Mouse (Mus musculus) forebrain, embryonic 15.5 days (tissue): Measurements from ENCODE around the gene Nupr1. TPM values are rescaled to one million over a fixed set of nuclear protein-coding genes. Genes with fewer than 3 reads are reported as not detected.

ENCODE experiments used
- ATAC-seq: fragments of 200-750 bp; cut with Nextera tagmentation; replicated peaks from 2 replicates; pipeline ENCODE4 v1.8.0; 2017; ENCODE audit warnings: mild to moderate bottlenecking, moderate TSS enrichment, moderate library complexity
- H3K27ac ChIP-seq: fragments of 300-500 bp; sonication (generic); replicated peaks from 2 replicates; pipeline ENCODE4 v1.5.1; 2015; ENCODE audit warnings: mild to moderate bottlenecking, inconsistent platforms
- H3K27me3 ChIP-seq: fragments of 300-500 bp; sonication (generic); 2 replicates; pipeline ENCODE4 v1.6.1; 2015; ENCODE audit warnings: inconsistent platforms
- H3K36me3 ChIP-seq: fragments of 300-500 bp; sonication (generic); 2 replicates; pipeline ENCODE4 v1.6.1; 2015; ENCODE audit warnings: mild to moderate bottlenecking, inconsistent platforms
- H3K4me1 ChIP-seq: fragments of 300-500 bp; sonication (generic); 2 replicates; pipeline ENCODE4 v1.6.1; 2015; ENCODE audit warnings: inconsistent platforms
- H3K4me2 ChIP-seq: fragments of 300-500 bp; sonication (generic); replicated peaks from 2 replicates; pipeline ENCODE4 v1.6.1; 2015; ENCODE audit warnings: mild to moderate bottlenecking, inconsistent platforms
- H3K4me3 ChIP-seq: fragments of 300-500 bp; sonication (generic); 2 replicates; pipeline ENCODE4 v1.5.1; 2015; ENCODE audit warnings: mild to moderate bottlenecking, inconsistent platforms
- H3K9ac ChIP-seq: fragments of 300-500 bp; sonication (generic); replicated peaks from 2 replicates; pipeline ENCODE4 v1.6.1; 2015; ENCODE audit warnings: mild to moderate bottlenecking, inconsistent platforms
- H3K9me3 ChIP-seq: fragments of 300-500 bp; sonication (generic); 2 replicates; pipeline ENCODE4 v1.6.1; 2016; ENCODE audit warnings: inconsistent platforms
- WGBS: fragments of 180-500 bp; shearing (Covaris S2); methylation state at CpG from one replicate; pipeline ENCODE4 v1.1.7; 2015; ENCODE audit warnings: mixed read lengths; 5-methylcytosine and 5-hydroxymethylcytosine counted together
- polyA plus RNA-seq: library from polyadenylated mRNA; unstranded; fragments of >200 nt; fragmentation: Nextera tagmentation; extraction: Ambion mirVana; gene quantifications from 2 replicates; pipeline ENCODE4 v1.2.1, GENCODE M21; 2015

The Nupr1 gene
- polyA plus RNA-seq, 1 experiment from 2014 or later: 5.9 TPM

GRCm38 (mm10) chr7:126616707-126617106 is 14.0 kb downstream of the Nupr1 start:
- H3K4me3 ChIP-seq: no peak overlapping the region
- no peak overlapping the region for H3K9ac ChIP-seq
- WGBS: 69% methylated on average over 3 of the region's 3 CpGs
- no peak overlapping the region for H3K4me2 ChIP-seq
- no peaks in the 10 kb centered on the region for H3K27me3 ChIP-seq
- H3K9me3 ChIP-seq: no peaks in the 10 kb centered on the region
- no peaks in the 10 kb centered on the region for H3K4me1 ChIP-seq
- H3K27ac ChIP-seq: no peak overlapping the region
- H3K36me3 ChIP-seq: no peaks in the 10 kb centered on the region
- ATAC-seq: no peak

- no peaks in the 10 kb centered on the region for H3K4me1 ChIP-seq
- H3K4me2 ChIP-seq: no peak overlapping the region
- ATAC-seq: no peak
- no peak overlapping the region for H3K9ac ChIP-seq
- H3K36me3 ChIP-seq: no peaks in the 10 kb centered on the region
- no peaks in the 10 kb centered on the region for H3K27me3 ChIP-seq
- 78% methylated on average over 3 of the region's 3 CpGs for WGBS
- no peaks in the 10 kb centered on the region for H3K9me3 ChIP-seq
- H3K4me3 ChIP-seq: no peak overlapping the region
- H3K27ac ChIP-seq: no peak overlapping the region
These were observed 17.9 kb downstream of the Nupr1 start for GRCm38 (mm10) chr7:126612736-126613135.

- Histone ChIP-seq H3K9ac (no peak overlapping the region), H3K4me3 (no peak overlapping the region), H3K27ac (no peak overlapping the region), H3K4me2 (no peak overlapping the region), H3K4me1 (no peaks in the 10 kb centered on the region), H3K27me3 (no peaks in the 10 kb centered on the region), H3K36me3 (no peaks in the 10 kb centered on the region), H3K9me3 (no peaks in the 10 kb centered on the region)
- WGBS: 87% methylated on average over 5 of the region's 5 CpGs
- no peak for ATAC-seq
These were observed 22.9 kb downstream of the Nupr1 start for GRCm38 (mm10) chr7:126607796-126608195.

- H3K4me2 ChIP-seq: no peak overlapping the region
- no peaks in the 10 kb centered on the region for H3K36me3 ChIP-seq
- no peak overlapping the region for H3K4me3 ChIP-seq
- no peak overlapping the region for H3K9ac ChIP-seq
- no peaks in the 10 kb centered on the region for H3K27me3 ChIP-seq
- ATAC-seq: no peak
- no peaks in the 10 kb centered on the region for H3K4me1 ChIP-seq
- H3K27ac ChIP-seq: no peak overlapping the region
- no peaks in the 10 kb centered on the region for H3K9me3 ChIP-seq
- 82% methylated on average over 3 of the region's 3 CpGs for WGBS
These were observed 23.6 kb downstream of the Nupr1 start for GRCm38 (mm10) chr7:126607064-126607463.

GRCm38 (mm10) chr7:126606611-126607010 is 24.1 kb downstream of the Nupr1 start:
- no peak overlapping the region for H3K4me2 ChIP-seq
- no peak overlapping the region for H3K27ac ChIP-seq
- 80% methylated on average over 5 of the region's 5 CpGs for WGBS
- no peaks in the 10 kb centered on the region for H3K27me3 ChIP-seq
- H3K4me3 ChIP-seq: no peak overlapping the region
- no peak overlapping the region for H3K9ac ChIP-seq
- no peaks in the 10 kb centered on the region for H3K36me3 ChIP-seq
- no peak for ATAC-seq
- no peaks in the 10 kb centered on the region for H3K4me1 ChIP-seq
- no peaks in the 10 kb centered on the region for H3K9me3 ChIP-seq

- ATAC-seq: no peak
These were observed 28.0 kb downstream of the Nupr1 start for GRCm38 (mm10) chr7:126602650-126603049.

GRCm38 (mm10) chr7:126601896-126602295 is 28.8 kb downstream of the Nupr1 start:
- Histone ChIP-seq H3K36me3 (no peaks in the 10 kb centered on the region), H3K4me3 (no peak overlapping the region), H3K27ac (no peak overlapping the region), H3K4me1 (no peaks in the 10 kb centered on the region), H3K9ac (no peak overlapping the region), H3K9me3 (no peaks in the 10 kb centered on the region), H3K4me2 (no peak overlapping the region), H3K27me3 (no peaks in the 10 kb centered on the region)
- no peak for ATAC-seq
- WGBS: 55% methylated on average over 4 of the region's 5 CpGs

More at GRCm38 (mm10) chr7:126602650-126603049, 28.0 kb downstream of the Nupr1 start:
- H3K4me1 ChIP-seq: no peaks in the 10 kb centered on the region
- H3K27ac ChIP-seq: no peak overlapping the region
- no peaks in the 10 kb centered on the region for H3K36me3 ChIP-seq
- no peak overlapping the region for H3K4me2 ChIP-seq
- H3K4me3 ChIP-seq: no peak overlapping the region
- 90% methylated on average over 3 of the region's 3 CpGs for WGBS
- H3K9me3 ChIP-seq: no peaks in the 10 kb centered on the region
- H3K27me3 ChIP-seq: no peaks in the 10 kb centered on the region
- H3K9ac ChIP-seq: no peak overlapping the region

- Histone ChIP-seq H3K27ac (no peak overlapping the region), H3K27me3 (no peaks in the 10 kb centered on the region), H3K4me3 (no peak overlapping the region), H3K9me3 (no peaks in the 10 kb centered on the region), H3K4me2 (no peak overlapping the region), H3K9ac (no peak overlapping the region), H3K36me3 (no peaks in the 10 kb centered on the region), H3K4me1 (no peaks in the 10 kb centered on the region)
- no peak for ATAC-seq
- WGBS: 81% methylated on average over 6 of the region's 6 CpGs
These were observed 31.7 kb downstream of the Nupr1 start for GRCm38 (mm10) chr7:126598919-126599318.

- H3K4me2 ChIP-seq: no peak overlapping the region
- no peak for ATAC-seq
These were observed 34.2 kb downstream of the Nupr1 start for GRCm38 (mm10) chr7:126596414-126596813.

GRCm38 (mm10) chr7:126595890-126596289 is 34.8 kb downstream of the Nupr1 start:
- Histone ChIP-seq H3K4me3 (no peak overlapping the region), H3K9me3 (no peaks in the 10 kb centered on the region), H3K9ac (no peak overlapping the region), H3K4me2 (no peak overlapping the region), H3K36me3 (no peaks in the 10 kb centered on the region), H3K27ac (no peak overlapping the region), H3K27me3 (no peaks in the 10 kb centered on the region), H3K4me1 (no peaks in the 10 kb centered on the region)
- 81% methylated on average over 5 of the region's 5 CpGs for WGBS
- no peak for ATAC-seq

More at GRCm38 (mm10) chr7:126596414-126596813, 34.2 kb downstream of the Nupr1 start:
- Histone ChIP-seq H3K4me3 (no peak overlapping the region), H3K9ac (no peak overlapping the region), H3K9me3 (no peaks in the 10 kb centered on the region), H3K4me1 (no peaks in the 10 kb centered on the region), H3K27me3 (no peaks in the 10 kb centered on the region), H3K27ac (no peak overlapping the region), H3K36me3 (no peaks in the 10 kb centered on the region)
- 73% methylated on average over 6 of the region's 6 CpGs for WGBS

- Histone ChIP-seq H3K9ac (no peak within 1 kb of the TSS), H3K27me3 (no peaks in the 10 kb centered on the region), H3K4me3 (no peak within 1 kb of the TSS), H3K9me3 (no peaks in the 10 kb centered on the region), H3K4me1 (no peaks in the 10 kb centered on the region), H3K36me3 (no peaks in the 10 kb centered on the region), H3K4me2 (no peak within 1 kb of the TSS), H3K27ac (no peak within 1 kb of the TSS)
- 85% methylated on average over 11 of the region's 11 CpGs for WGBS
- ATAC-seq: no peak
These were observed 35.6 kb downstream of the Nupr1 start, which contains the start of gene Il27 for GRCm38 (mm10) chr7:126594862-126595561. Gene Il27 (minus strand): TSS chr7:126594941.

- H3K27ac ChIP-seq: no peak overlapping the region
- 8% methylated on average over 16 of the region's 16 CpGs for WGBS
- no peaks in the 10 kb centered on the region for H3K36me3 ChIP-seq
- no peaks in the 10 kb centered on the region for H3K9me3 ChIP-seq
- 0 out of 2 replicates have a peak, but pooled peaks cover 2% of the 10 kb centered on the region for H3K27me3 ChIP-seq
- ATAC-seq: no peak
- H3K4me3 ChIP-seq: no peak overlapping the region
- peaks cover 6% of the 10 kb centered on the region for H3K4me1 ChIP-seq
- H3K9ac ChIP-seq: peak overlapping the region; percentile 17; the same call in 1 of the 2 replicates
- 0 out of 2 replicates have a peak overlapping the region, but pooled peaks have one; percentile 14 for H3K4me2 ChIP-seq
These were observed 42.9 kb downstream of the Nupr1 start for GRCm38 (mm10) chr7:126587779-126588178.

- 74% methylated on average over 8 of the region's 8 CpGs for WGBS
- Histone ChIP-seq H3K9me3 (no peaks in the 10 kb centered on the region), H3K4me2 (no peak overlapping the region), H3K4me1 (peaks cover 15% of the 10 kb centered on the region), H3K4me3 (no peak overlapping the region), H3K36me3 (no peaks in the 10 kb centered on the region), H3K27ac (no peak overlapping the region), H3K27me3 (0 out of 2 replicates have a peak, but pooled peaks cover 2% of the 10 kb centered on the region), H3K9ac (no peak overlapping the region)
- no peak for ATAC-seq
These were observed 43.8 kb downstream of the Nupr1 start for GRCm38 (mm10) chr7:126586839-126587238.
